Mouse (Mus musculus) gastrocnemius, postnatal 14 days (tissue): ENCODE data around the gene Alkbh6. TPM values are rescaled to one million over a fixed set of nuclear protein-coding genes. Genes with fewer than 3 reads are reported as not detected.

Experiments
- DNase-seq: peaks from one replicate; pipeline ENCODE4 v3.0.0; 2021; ENCODE audit warnings: mixed read lengths
- intact Hi-C: fragments of 180-260 bp; cut with DNase I; formaldehyde crosslinking; loops from one replicate; pipeline ENCODE4 v1.15.1; 2025; ENCODE audit warnings: low total_unique reads
- total RNA-seq, 2 experiments: library from RNA; stranded (reverse); gene quantifications; 2 replicates each; pipeline ENCODE4 v1.2.3; 2021

Alkbh6 gene
- total RNA-seq, 2 experiments from 2014 or later, result 16.0 to 17.4 TPM

DNA sequence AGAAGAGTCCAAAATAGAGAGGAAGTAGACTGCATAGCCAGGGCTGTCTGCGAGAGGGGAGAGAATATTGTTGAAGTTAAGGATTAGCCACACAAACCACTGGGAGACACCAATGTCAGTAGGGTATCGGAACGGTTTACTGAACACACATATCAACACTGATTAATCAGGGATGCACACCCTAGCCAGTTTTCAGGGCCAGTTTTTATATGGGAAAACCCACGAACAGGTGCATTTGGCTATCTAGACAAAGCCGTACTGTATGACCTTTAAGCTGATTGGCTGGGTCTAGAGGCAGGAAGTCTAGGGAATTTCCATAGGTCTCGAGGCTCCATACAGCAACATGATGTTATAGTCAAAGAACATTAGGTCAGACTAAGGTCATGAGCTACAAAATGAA lies 14.3 kb downstream of the Alkbh6 start:
- DNase-seq, result no peak
- intact Hi-C loops, result no loop called here

DNA sequence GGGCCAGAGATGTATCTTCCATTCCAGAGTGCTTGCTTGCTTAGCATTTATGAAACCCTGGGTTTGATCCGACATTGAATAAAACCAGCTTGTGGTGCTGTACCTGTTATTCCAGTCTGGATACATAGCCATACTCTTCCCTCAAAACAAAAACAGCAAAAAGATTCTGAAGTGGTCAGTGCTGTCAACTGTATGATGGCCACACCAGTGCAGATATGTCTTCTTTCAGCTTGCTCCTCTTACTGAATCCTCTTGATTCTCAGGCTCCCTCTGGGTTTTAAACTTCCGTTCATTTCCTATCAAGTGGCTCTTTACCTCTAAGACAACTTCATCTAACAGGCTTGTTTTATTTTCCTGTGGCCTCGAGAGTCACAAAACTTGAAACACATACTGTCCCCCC lies 15.3 kb downstream of the Alkbh6 start, which contains the start of gene Sdhaf1:
Gene Sdhaf1, minus strand, starts transcription at position 101 of the 400 bp plus-strand sequence.
- DNase-seq, result no peak
- intact Hi-C loops, result no loop called here

DNA sequence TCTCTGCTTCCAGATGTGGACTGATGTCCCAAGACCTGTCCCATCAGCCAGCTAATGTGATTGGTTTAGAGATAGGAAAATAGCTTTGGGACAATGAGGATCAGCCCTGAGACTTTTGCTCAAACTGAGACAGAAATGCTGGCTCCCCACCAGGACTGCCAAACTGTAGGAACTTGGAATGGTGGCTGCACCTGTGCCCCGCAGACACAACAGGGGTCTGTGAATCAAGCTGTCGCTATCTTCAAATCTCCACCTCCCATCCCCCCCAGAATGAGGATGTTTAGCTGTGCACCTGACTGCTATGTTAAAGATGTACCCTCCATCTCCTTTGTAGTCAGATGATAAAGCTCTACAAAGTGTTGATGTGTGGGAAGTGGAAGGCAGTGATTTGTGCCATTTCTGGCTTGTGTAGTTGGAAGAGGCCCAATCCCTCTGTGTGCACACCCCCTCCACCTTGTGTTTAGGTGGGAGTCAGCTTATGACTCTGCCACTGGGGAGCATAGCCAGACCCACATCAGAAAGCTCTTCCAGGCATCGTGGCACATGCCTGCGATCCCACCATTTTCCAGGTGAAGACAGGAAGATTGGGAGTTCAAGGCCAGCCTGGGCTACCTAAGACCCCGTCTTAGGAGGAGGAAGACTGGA lies 15.9 kb downstream of the Alkbh6 start:
- intact Hi-C loops, result no loop called here
- no peak for DNase-seq

DNA sequence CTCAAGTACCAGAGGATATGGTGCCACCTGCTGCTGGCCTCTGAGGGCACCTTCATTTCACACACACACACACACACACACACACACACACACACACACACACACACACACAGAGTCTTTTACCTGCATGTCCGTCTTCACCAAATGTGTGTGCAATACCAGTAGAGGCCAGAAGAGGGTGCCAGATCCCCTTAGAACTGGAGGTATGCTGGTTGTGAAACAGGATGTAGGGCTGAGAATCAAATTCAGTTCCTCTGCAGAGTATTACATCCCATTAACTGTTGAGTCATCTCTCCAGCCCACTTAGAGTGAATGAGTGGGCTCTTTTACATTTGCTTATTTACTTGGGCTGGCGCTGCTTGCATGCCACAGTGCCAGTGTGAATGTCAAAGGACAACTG lies 16.8 kb downstream of the Alkbh6 start:
- intact Hi-C loops, result no loop called here
- no peak for DNase-seq

DNA sequence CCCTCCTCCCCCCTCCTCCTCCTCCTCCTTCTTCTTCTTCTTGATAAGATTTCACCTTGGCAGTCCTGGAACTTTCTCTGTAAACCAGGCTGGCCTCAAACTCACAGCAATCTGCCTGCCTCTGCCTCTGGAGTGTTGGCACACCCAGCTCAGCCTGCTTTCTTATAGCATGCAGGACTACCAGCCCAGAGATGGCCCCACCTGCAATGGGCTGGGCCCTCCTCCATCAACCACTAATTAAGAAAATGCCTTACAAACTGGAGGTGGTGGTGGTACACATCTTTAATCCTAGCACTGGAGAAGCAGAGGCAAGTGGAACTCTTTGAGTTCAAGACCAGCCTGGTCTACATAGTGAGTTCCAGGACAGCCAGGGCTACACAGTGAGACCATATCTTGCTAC lies 17.9 kb downstream of the Alkbh6 start:
- DNase-seq, result no peak
- intact Hi-C loops, result no loop called here

DNA sequence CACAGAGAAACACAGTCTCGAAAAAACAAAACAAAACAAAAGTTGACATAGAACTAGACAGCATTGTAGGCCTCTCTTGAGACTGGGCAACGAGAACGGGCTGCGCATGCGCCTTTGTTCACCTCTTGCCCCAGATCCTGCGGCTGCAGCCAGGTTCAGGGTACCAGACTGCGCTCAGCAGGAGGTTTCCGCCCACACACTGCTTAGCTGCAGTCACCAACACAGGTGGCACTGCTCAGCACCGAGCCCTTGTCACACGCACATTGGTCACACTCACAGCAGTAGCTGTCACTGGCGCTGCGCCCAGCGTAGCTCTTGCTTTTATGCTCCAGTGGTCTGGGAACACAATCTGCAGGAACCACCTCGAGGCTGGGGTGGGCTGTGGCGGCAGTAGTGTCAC lies 18.6 kb downstream of the Alkbh6 start:
- no peak for DNase-seq
- intact Hi-C loops, result no loop called here

DNA sequence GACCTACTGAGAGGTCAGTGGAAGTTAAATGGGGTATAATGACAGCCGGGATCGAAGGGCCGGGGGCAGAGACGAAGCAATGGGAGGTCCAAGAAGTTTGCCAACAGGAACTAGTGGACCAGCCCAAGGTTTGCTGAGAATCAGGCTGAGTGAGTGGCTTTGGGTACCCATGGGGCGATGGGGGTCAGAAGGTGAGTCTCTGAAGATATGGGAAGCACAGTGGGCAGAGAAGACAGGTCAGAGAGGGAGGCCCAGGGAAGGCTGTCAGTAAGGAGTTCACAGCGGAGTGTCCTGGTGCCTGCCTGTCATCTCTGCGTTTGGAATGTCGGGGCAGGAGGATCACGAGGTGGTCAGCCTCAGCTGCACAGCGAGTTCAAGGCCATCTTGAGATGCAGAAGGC lies 19.9 kb downstream of the Alkbh6 start:
- no peak for DNase-seq
- intact Hi-C loops, result no loop called here

DNA sequence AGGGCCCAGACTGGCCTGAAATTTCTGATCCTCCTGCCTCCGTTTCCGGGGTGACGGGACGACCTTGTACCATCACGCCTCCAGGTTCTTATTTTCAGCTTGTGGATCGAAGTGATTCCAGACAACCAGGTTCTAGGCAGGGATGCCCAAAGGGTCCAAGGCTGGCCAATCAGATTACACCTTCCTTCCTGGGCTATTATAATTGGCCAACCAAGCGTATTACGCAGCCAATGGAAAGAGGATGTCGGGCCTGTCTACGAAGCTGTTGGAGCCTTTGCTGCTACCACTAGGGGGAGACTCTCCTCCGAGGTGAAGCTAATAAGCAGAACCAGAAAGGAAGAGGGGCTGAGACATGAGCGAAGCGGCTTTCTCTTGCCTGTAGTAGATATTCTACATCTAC lies 23.4 kb downstream of the Alkbh6 start:
- intact Hi-C loops, result no loop called here
- DNase-seq, result peak; percentile 62

DNA sequence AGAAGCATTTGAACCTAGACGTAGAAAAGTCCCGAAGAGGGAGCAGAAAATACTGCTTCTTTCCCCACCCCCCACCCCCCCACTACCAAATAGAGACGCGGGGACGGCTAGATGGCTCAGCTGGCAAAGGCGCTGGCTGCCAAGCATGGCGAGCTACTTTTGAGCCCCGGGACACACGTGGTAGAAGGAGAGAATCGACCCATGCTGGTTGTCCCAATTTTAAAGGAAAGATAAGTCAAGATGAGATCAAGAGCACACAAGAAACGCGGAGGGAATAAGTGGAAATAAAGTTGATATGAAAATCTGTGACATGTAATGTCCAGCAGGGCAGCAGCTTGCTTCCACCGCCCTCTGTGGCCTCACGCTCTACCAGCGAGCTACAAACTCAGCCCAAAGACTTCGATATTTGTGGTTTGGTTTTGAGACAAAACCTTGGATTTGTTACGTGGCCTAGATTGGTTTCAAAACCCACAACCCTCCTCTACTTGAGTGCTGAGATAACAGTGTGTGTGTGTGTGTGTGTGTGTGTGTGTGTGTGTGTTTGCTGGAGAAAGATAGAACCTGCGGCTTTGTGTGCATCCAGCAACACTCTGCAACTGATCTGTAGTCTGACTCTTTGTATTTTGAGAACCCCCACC lies 24.2 kb downstream of the Alkbh6 start:
- DNase-seq, result no peak
- intact Hi-C loops, result no loop called here

DNA sequence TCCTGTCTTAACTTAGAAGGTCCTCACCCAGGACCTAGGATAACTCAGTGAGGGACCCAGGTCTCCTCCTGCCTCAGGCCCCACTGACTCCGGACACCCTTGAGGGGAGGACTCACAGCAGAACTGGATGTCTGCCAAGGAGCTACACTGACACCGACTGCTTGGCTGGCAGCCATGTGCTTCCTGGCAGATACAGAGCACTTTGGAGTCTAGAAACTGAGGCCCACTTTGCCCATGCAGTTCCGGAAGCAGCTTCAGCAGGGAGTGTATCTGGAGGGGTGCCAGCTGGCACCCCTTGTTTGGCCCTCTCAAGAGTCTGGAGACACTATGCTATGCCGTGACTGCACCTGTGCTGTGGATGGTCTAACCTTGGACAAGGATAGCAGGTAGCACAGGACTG lies 24.9 kb downstream of the Alkbh6 start:
- DNase-seq, result peak; percentile 34
- intact Hi-C loops, result no loop called here

DNA sequence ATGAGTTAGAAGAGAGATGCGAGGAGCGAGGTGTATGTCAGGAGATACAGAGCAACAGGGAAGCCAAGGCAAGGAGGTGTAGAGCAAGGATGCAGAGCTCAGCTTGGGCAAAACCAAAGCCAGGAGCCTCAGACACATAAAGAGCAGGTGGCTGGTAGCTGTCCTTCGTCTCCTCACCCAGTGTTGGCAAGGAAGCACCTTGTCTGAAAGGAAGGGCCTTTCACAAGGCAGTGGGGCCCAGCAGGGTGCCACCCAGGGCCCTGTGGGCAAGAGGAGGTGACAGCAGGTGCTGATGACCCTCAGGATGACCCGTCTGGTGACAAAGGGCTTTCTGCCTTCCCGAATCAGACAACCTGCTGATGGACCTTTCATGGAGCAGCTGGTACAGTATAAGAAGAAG lies 26.0 kb downstream of the Alkbh6 start:
- intact Hi-C loops, result no loop called here

DNA sequence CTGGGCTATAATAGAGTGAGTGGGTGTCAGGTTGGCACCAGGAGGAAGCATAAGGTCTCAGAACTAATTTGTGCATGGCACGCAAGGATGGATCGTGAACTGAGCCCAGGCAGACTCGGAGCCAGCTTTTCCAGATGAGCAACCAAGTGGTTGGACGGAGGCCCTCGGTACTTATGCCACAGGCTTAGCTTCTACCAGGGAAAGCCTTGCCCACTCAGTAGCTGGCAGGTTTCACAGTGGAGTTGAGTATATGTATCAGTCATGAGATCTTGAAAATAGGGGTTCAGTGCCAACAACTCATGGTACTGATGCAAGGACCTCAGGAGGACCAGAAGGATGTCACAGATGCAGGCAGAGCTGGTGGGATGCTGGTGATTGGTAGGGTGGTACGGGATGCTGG lies 27.2 kb downstream of the Alkbh6 start:
- intact Hi-C loops, result no loop called here
- DNase-seq, result no peak

More for the DNA sequence above, 26.0 kb downstream of the Alkbh6 start:
- no peak for DNase-seq

DNA sequence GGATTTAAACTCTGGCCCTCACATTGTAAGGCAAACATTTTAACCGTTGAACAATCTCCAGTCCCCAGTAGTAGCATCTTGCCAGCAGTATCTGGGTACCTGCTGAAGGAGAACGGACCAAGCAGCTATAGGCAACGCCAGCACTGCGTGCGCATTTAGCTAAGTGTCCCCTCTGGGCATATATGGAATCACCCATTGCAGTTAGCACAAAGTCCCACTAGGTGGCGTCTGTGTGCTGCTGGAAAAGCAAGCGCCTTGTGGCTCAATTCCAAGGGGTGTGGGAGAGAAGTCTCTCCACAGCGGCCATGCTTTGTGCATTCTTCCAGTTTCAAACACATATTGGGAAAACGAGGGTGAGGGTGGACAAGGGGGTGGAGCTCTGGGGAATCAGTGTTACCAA lies 27.9 kb downstream of the Alkbh6 start:
- intact Hi-C loops, result no loop called here
- DNase-seq, result peak; percentile 85

DNA sequence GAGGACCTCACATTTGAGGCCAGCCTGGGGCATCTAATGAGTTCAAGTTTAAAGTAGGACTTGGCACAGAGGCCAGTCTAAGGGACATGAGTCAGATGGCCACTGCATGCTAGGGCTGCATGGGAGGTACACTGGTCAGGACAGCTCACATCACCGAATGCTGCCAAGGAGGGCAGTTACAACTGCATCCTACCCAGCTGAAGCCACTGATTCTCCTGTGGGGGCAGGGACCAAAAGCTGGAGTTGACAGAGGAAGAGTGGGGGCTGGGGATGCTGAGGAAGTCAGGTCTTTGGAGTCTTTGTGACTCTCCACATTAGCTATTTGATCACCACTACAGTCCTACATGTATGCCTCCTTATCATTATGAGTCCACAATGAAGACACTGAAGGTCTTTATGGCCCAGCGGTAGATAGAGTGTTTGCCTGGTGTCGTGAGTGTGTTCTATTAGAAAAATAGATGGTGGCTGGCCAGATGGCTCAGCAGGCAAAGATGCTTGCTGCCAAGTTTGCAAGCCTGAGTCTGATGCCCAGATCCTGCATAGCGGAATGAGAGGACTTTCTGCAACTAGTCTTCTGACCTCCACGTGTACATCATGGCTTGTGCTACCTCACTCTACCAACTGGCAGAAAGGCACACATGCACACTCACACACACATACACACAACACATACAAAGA lies 31.1 kb downstream of the Alkbh6 start:
- DNase-seq, result no peak
- intact Hi-C loops, result no loop called here

DNA sequence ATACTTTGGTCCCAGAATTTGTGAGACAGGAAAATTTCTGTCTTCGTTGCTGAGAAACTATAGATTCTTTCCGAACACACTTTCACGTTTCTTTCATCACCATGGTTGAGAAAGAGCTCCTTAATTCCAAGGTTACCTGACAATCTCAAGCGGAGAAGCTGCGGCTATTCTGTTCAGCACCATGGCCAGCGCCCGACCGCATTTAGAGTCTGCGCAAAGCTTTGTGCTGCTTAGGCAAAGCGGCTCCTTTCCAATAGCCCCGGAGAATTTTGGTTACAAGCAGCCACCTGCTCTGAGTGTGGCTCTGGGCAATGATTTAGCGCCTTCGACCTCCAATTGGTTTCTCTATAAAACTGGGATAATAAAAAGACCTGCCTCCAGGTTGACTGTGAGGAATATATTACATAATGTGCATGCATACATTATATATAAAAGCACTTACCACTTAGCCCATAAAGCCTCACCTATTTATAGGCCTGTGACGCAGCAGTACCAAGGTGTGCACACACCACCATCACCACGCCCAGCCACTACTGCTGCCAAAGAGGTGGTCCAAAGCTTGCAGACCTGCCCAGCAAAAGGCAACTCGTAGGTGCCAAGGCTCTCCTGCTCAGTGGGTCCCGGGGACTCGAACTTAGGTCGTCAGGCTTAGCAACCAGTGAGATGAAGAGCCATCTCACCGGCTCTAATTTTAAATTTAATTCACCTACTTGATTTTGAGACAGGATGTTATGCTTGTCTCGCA lies 38.3 kb downstream of the Alkbh6 start:
- DNase-seq, result peak; percentile 60
- intact Hi-C loops, result no loop called here

DNA sequence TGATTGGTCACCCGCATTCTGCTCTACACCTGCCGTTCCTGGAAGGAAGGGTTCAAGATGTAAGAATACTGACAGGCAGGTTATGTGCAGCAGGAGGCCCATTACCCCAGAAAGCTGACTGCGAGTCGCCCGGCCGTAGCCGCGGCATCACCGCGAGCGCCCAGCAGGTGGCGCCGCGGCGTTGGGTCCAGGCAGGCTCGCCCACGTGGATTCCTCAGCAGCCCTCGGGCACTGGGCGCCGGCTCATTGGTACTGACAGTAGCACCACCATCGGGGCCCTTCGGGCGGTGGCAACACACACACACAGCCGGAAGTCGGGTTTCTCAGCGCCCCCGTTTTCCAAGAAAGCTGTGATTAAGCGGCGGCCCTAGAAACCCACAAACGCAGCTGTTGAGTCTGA lies 39.3 kb downstream of the Alkbh6 start:
- intact Hi-C loops, result no loop called here

DNA sequence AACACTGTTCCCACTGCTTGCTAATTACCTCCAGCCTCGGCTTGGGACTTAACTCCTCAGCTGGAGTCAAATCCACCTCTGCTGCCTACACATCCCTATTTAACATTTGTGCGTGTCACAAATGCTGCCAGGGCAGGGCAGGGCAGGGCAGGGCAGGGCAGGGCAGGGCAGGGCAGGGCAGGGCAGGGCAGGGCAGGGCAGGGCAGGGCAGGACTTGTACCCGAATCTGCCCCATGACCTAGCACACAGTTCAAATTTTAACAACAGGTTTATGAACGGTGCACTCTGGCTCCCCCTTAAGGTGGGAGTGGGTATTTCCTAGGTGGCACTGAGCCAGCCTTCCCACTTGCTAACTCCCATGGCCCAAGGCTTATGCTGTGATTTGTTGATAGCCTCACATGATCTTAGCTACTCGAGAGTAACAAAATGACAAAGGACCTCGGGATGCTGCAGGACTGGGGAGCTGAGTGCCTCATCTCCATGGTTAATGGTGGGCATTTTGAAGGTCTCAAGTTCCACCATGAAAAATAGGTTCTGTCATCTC lies 44.8 kb downstream of the Alkbh6 start:
- peak; percentile 65 for DNase-seq
- intact Hi-C loops, result no loop called here

More for the DNA sequence above, 39.3 kb downstream of the Alkbh6 start:
- peak; percentile 56 for DNase-seq

DNA sequence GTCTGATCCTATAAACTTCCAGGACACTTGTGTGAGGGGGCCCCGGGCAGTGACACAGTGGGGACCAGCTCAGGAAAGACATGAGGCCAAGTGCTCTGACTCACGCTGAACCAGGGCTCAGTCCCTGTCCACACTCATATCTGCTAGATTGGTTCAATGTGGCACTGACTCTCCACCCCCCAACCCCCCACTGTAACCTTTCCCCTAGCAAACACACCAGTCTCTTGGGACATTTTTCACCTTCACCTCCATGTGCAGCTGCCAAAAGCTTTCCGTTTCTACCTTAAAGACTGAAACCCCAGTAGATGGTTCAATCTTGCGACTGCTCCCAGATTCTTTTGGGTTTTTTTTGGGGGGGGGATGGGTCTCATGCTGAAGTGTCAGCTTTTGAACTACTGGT lies 45.5 kb downstream of the Alkbh6 start:
- no peak for DNase-seq

DNA sequence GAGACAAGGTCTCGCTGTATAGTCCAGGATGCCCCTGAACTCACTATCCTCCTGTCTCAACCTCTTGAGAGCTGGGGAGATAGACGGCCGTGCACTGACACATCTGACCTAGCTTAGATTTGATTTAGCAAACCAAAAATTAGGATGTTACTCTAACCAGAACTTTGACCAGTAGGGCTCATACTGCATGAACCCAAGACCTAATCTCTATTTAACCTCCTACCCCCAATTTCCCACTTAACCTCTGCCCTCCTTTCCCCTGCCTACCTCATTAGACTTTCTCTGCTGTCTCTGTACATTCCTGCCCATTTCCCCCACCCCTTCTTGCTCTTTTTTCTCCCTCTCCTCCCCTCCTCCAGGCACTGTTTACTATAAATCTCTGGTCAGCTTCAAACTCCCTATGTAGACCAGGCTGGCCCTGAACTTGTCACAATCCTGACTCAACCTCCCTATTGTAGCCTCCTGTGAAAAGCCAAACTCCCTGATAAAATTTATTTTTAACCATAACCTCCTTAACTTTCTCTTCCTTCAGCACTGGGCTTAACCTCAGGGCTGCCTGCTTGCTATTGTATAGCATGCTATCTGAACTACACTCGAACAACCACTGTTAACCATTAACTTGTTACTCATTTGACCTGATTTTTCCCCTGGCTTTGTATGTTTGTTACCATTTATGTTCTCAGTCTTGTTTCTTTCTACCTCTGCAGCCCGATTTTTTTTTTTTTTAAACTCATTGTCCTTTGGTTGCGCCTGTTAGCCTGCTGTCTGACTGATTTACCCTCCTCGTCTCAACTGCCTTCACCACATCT lies 50.1 kb downstream of the Alkbh6 start:
- intact Hi-C loops, result no loop called here
- DNase-seq, result no peak

More for the DNA sequence above, 45.5 kb downstream of the Alkbh6 start:
- intact Hi-C loops, result no loop called here
